Mouse (Mus musculus): ENCODE measurements around the gene Ccdc85a.
"Not testable (repeated sequence)": the region's sequence is repeated elsewhere in the genome, so short reads cannot be mapped to it uniquely, and the experiment has no call there.

Ccdc85a gene

DNA sequence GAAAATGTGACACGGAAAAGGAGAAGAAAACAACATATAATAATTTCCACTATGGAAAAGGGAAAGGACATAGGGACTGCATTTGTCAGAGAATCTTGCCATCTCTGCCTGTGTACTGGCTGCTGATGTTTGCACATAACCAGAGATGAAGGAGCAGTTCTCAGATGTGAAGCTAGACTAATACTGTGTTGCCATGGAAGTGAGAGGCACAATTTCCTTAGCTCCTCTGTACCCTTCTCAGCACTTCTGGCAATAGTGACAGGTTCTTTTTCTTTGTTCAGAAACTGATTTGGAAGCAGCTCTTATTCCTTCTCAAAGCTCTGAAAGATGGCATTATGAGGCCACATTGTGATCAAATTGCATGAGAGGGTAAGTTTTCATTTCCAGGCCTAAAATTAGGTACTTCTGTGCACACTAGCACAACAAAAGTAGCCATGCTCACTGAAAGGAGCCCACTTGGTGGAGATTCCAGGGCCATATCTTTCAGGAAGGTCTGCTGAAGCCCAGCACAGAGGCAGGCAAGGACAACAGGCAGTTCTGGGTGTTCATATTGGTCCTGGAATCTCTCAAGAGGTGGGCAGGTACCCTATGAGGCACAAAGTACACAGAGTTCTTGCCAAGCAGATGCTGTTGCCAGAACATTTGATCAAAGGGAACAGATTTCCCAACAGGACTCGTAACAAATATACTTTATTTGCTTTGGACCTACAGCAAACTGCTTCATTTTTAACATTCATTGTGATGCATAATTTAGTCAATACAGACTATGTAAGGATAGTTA lies 161.5 kb downstream of the Ccdc85a start:
- no peak for DNase-seq (ENCODE audit: low read depth)

DNA sequence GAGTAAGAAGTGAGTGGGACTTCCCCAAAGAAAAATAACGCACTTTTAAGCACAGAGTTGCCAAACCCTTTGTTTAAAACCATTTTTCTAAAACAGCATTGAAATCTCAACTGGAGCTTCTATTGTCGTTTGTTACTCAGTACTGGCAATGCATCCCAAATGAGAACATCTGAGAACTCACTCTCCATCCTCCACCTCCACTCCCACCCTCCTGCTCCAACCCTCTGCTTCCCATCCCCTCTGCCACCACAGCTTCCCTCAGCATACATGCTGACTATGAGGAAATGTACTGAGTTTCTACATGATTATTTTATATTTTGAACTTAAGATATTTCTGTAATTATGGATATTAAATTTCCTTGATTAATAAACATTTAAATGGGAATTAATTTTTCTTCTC lies 168.3 kb downstream of the Ccdc85a start:
- no peak for DNase-seq (ENCODE audit: low read depth)

GRCm38 (mm10) chr11:28409880-28410279 lies 174.2 kb downstream of the Ccdc85a start:
- DNase-seq (ENCODE audit: low read depth) = not testable (repeated sequence)

DNA sequence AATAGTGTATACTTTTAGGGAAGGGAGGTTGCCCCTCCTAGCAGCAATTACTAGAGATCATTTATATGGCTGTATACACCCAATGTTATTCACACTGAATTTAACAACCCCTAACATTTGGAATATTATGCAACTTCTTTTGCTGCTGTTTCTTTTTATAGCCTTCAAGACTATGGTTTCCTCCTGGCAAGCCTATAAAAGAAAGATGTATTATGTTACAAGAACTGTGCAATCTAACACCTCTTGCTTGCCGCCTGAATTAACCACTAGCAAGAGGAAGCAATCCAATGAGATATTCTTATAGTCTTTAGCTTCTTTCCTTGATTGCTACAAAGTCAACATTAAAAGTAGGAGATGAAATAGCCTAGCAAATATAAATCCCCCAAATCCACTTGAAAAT lies 187.0 kb downstream of the Ccdc85a start:
- DNase-seq (ENCODE audit: low read depth) = no peak

DNA sequence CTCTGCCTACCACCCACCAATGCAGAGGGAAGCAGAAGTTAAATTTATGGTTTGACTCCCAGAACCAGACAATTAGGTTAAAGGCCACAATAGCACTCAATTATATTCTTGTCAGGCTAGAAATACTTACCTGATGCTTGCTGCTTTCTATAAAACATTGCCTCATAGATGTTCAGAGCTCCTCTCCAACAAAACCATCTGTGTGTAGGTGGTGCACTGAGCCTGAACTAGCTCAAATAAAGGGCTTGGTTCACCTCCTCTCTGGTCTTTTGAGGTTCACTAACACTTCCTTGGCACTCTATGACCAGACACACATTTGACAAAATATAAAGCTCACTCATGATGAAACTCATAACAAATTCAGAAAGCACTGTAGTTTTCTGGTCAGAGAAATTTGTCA lies 208.2 kb downstream of the Ccdc85a start:
- no peak for DNase-seq (ENCODE audit: low read depth)

- DNase-seq (ENCODE audit: low read depth) = no peak
Observed at GRCm38 (mm10) chr11:28374636-28375035, 209.5 kb downstream of the Ccdc85a start.

DNA sequence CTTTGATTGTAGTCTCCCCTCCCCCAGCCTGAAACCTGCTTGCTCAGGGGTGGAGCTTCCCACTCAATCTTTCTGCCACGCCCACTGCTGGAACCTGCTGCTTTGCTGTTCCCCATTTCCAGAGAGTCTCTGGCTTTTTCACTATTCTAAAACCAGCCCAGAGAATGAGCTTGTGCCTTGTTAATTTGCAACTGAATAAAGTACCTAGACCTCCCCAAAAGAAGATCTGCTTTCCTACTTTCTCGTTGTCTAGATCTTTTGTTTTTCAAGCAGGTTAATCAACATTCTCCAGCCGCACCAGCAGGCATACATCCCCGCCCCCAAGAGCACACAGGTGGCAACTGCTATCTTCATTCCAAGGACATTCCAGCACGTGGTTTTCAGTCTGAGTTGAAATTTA lies 212.7 kb downstream of the Ccdc85a start:
- DNase-seq (ENCODE audit: low read depth) = not testable (repeated sequence)

GRCm38 (mm10) chr11:28365929-28366244 lies 218.2 kb downstream of the Ccdc85a start:
- DNase-seq (ENCODE audit: low read depth) = no peak

GRCm38 (mm10) chr11:28365209-28365928 lies 218.8 kb downstream of the Ccdc85a start:
- peak; percentile 53 for DNase-seq (ENCODE audit: low read depth)

- no peak for DNase-seq (ENCODE audit: low read depth)
Observed at GRCm38 (mm10) chr11:28343465-28343864, 240.7 kb downstream of the Ccdc85a start.

DNA sequence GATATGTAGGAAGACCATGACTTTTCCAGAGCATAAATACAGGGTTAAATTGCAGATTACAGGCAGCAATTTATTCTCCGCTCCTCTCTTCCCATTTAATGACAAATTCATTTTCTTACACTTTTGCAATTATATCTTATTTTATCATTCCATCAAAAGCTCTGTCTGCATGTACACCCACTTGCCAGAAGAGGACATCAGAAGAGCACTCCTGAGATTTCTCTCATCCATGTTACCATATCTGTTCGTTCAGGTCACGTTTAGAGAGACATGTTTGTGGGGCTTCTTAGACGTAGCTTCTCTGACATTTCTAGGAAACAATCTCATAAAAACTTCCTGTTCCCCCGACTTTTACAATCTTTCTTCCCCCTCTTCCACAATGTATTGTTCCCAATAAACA lies 242.2 kb downstream of the Ccdc85a start:
- DNase-seq (ENCODE audit: low read depth) = no peak

GRCm38 (mm10) chr11:28339224-28340150 lies 244.6 kb downstream of the Ccdc85a start, which contains the start of gene Gm6685:
Gene Gm6685 (minus strand): TSS chr11:28339867.
- not testable (repeated sequence) for DNase-seq (ENCODE audit: low read depth)

Measured in c-Kit-positive CD71-negative TER-119-negative erythroid progenitor cells, embryonic 14.5 days (primary cell).